Mouse (Mus musculus): Measurements from ENCODE around the gene Pfkfb3. TPM values are rescaled to one million over a fixed set of nuclear protein-coding genes. Genes with fewer than 3 reads are reported as not detected.
A peak's percentile ranks its signal among the peaks of the same experiment; 100 is the strongest.

The Pfkfb3 gene
- polyA plus RNA-seq, 1 experiment from 2014 or later = 17.9 TPM

DNA sequence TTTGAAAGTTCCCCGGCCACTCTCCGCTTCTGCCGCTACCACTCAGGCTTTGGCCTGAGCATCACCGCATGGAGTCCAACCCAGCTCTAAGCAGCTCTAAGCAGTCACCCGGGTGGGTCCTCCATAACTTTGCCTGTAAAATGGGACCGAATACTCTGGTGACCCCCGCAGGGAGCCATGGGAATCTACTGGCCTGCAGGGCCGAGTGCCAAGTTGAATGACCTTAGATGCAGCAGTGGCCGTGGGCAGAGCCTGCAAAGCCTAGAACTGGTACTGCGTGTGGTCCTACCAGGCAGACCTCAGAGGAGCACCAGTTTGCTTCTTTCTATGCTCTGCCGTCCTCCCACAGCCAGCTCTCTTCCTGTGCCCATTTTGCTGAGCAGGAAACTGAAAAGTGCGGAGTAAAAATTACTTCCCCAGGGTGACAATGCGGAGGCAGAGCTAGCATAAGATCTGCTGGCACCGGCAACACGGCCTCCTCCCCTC lies 868 bp downstream of the Pfkfb3 start:
- H3K36me3 ChIP-seq (ENCODE audit: control insufficient read depth, insufficient read depth, low read length) = no peaks in the 10 kb centered on the region
- WGBS = 6% methylated on average over 15 of the region's 15 CpGs
- peak overlapping the region; percentile 65 for H3K9ac ChIP-seq (ENCODE audit: low read length)
- H3K4me2 ChIP-seq (ENCODE audit: low read depth, low read length) = peak overlapping the region; percentile 97
- ATAC-seq (ENCODE audit: low read depth) = peak; percentile 39; the same call in 1 of the 2 replicates
- 0 out of 2 replicates have a peak, but pooled peaks cover 2% of the 10 kb centered on the region for H3K27me3 ChIP-seq (ENCODE audit: control insufficient read depth, insufficient read depth, low read depth, low read length)
- H3K9me3 ChIP-seq (ENCODE audit: control insufficient read depth, low read length) = no peaks in the 10 kb centered on the region
- peaks cover 9% of the 10 kb centered on the region for H3K4me1 ChIP-seq (replicated peaks; ENCODE audit: control insufficient read depth, insufficient read depth, low read length)
- no peak overlapping the region for H3K27ac ChIP-seq (ENCODE audit: low read length)
- peak overlapping the region; percentile 61 for H3K4me3 ChIP-seq (ENCODE audit: low read length)

DNA sequence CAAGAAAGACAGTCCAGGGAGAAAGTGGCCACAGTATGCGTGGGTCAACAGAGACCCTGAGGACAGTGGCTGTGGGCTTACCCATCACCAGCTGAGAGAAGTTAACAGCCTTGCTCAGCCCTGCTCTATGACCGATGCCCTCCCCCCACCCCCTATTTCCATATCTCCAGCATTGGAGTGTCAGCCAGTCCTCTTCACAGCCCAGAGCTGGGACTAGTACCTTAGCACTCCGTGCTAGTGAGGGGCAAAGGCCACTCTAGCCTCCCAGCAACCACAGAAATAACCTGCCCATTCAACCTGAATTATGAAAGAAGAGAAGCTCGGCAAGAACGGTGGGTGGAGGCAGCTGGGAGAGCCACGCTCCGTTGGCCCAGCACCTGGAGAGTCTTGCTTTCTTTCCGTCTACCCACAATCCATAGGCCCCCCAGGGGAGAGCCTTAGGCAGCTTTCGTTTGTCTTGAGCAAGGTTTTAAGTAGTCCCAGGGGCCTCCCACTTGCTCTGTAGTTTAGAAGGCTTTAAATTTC lies 1.5 kb downstream of the Pfkfb3 start:
- no peak overlapping the region for H3K27ac ChIP-seq (ENCODE audit: low read length)
- no peak for ATAC-seq (ENCODE audit: low read depth)
- peaks cover 9% of the 10 kb centered on the region for H3K4me1 ChIP-seq (replicated peaks; ENCODE audit: control insufficient read depth, insufficient read depth, low read length)
- H3K9me3 ChIP-seq (ENCODE audit: control insufficient read depth, low read length) = no peaks in the 10 kb centered on the region
- peak overlapping the region; percentile 97 for H3K4me2 ChIP-seq (ENCODE audit: low read depth, low read length)
- no peaks in the 10 kb centered on the region for H3K36me3 ChIP-seq (ENCODE audit: control insufficient read depth, insufficient read depth, low read length)
- H3K27me3 ChIP-seq (ENCODE audit: control insufficient read depth, insufficient read depth, low read depth, low read length) = 0 out of 2 replicates have a peak, but pooled peaks cover 2% of the 10 kb centered on the region
- H3K9ac ChIP-seq (ENCODE audit: low read length) = peak overlapping the region; percentile 65
- peak overlapping the region; percentile 61 for H3K4me3 ChIP-seq (ENCODE audit: low read length)
- WGBS = 13% methylated on average over 9 of the region's 9 CpGs

DNA sequence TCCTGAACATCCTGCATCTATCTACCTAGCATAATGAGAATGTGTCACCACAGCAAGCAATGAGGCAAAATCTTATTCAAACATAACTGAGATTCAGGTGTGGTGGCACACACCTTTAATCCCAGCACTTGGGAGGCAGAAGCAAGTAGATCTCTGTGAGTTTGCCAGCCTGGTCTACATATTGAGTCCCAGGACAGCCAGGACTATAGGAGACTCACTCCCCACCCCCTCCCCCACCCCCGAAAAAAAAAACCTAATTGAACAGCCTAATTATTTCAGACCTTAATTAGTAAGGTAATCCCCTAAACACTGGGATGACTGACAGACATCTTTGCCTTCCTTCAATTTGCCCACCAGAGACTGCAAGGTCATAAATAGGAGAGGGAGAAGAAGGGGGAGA lies 2.2 kb downstream of the Pfkfb3 start:
- H3K9me3 ChIP-seq (ENCODE audit: control insufficient read depth, low read length) = no peaks in the 10 kb centered on the region
- peaks cover 9% of the 10 kb centered on the region for H3K4me1 ChIP-seq (replicated peaks; ENCODE audit: control insufficient read depth, insufficient read depth, low read length)
- no peaks in the 10 kb centered on the region for H3K36me3 ChIP-seq (ENCODE audit: control insufficient read depth, insufficient read depth, low read length)
- 17% methylated on average over 1 of the region's 1 CpGs for whole genome bisulfite sequencing
- no peak overlapping the region for H3K27ac ChIP-seq (ENCODE audit: low read length)
- 0 out of 2 replicates have a peak, but pooled peaks cover 2% of the 10 kb centered on the region for H3K27me3 ChIP-seq (ENCODE audit: control insufficient read depth, insufficient read depth, low read depth, low read length)
- no peak overlapping the region for H3K9ac ChIP-seq (ENCODE audit: low read length)
- no peak for ATAC-seq (ENCODE audit: low read depth)
- H3K4me2 ChIP-seq (ENCODE audit: low read depth, low read length) = no peak overlapping the region
- no peak overlapping the region for H3K4me3 ChIP-seq (ENCODE audit: low read length)

DNA sequence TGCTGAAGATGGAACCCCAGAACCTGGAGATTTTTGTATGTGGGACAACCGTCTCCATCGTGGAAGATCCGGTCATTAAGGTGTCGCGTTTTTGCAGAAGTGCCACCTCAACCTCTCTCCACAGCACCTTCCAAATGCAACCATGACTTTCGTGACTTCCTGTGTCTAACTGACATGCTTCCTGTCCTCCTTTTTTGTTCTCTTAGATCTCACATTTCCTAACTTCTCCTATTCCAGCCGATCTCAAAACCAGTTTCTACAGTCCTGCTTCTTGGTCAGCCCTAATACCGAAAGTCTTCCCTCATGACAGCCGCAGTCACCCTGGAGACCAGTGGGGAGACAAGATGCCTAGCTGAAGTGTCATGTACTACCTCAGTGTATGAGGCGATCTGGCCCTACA lies 5.4 kb downstream of the Pfkfb3 start:
- Histone ChIP-seq H3K27me3 (ENCODE audit: control insufficient read depth, insufficient read depth, low read depth, low read length) (no peaks in the 10 kb centered on the region), H3K36me3 (ENCODE audit: control insufficient read depth, insufficient read depth, low read length) (no peaks in the 10 kb centered on the region), H3K27ac (ENCODE audit: low read length) (no peak overlapping the region), H3K4me3 (ENCODE audit: low read length) (no peak overlapping the region), H3K9ac (ENCODE audit: low read length) (no peak overlapping the region), H3K4me2 (ENCODE audit: low read depth, low read length) (no peak overlapping the region), H3K4me1 (replicated peaks; ENCODE audit: control insufficient read depth, insufficient read depth, low read length) (peaks cover 9% of the 10 kb centered on the region), H3K9me3 (ENCODE audit: control insufficient read depth, low read length) (no peaks in the 10 kb centered on the region)
- ATAC-seq (ENCODE audit: low read depth) = no peak
- WGBS = 81% methylated on average over 10 of the region's 10 CpGs

- no peaks in the 10 kb centered on the region for H3K9me3 ChIP-seq (ENCODE audit: control insufficient read depth, low read length)
- H3K4me1 ChIP-seq (replicated peaks; ENCODE audit: control insufficient read depth, insufficient read depth, low read length) = peaks cover 2% of the 10 kb centered on the region
- H3K4me2 ChIP-seq (ENCODE audit: low read depth, low read length) = no peak overlapping the region
- WGBS = 56% methylated on average over 2 of the region's 2 CpGs
- no peaks in the 10 kb centered on the region for H3K27me3 ChIP-seq (ENCODE audit: control insufficient read depth, insufficient read depth, low read depth, low read length)
- ATAC-seq (ENCODE audit: low read depth) = no peak
- H3K9ac ChIP-seq (ENCODE audit: low read length) = no peak overlapping the region
- H3K36me3 ChIP-seq (ENCODE audit: control insufficient read depth, insufficient read depth, low read length) = no peaks in the 10 kb centered on the region
- no peak overlapping the region for H3K27ac ChIP-seq (ENCODE audit: low read length)
- no peak overlapping the region for H3K4me3 ChIP-seq (ENCODE audit: low read length)
Observed at GRCm38 (mm10) chr2:11547609-11548008, 6.3 kb downstream of the Pfkfb3 start.

GRCm38 (mm10) chr2:11546091-11546490 lies 7.8 kb downstream of the Pfkfb3 start:
- Histone ChIP-seq H3K4me3 (ENCODE audit: low read length) (no peak overlapping the region), H3K4me2 (ENCODE audit: low read depth, low read length) (no peak overlapping the region), H3K27ac (ENCODE audit: low read length) (no peak overlapping the region), H3K9ac (ENCODE audit: low read length) (no peak overlapping the region), H3K9me3 (ENCODE audit: control insufficient read depth, low read length) (no peaks in the 10 kb centered on the region), H3K27me3 (ENCODE audit: control insufficient read depth, insufficient read depth, low read depth, low read length) (no peaks in the 10 kb centered on the region), H3K4me1 (replicated peaks; ENCODE audit: control insufficient read depth, insufficient read depth, low read length) (no peaks in the 10 kb centered on the region), H3K36me3 (ENCODE audit: control insufficient read depth, insufficient read depth, low read length) (no peaks in the 10 kb centered on the region)
- ATAC-seq (ENCODE audit: low read depth) = no peak
- WGBS = 56% methylated on average over 8 of the region's 8 CpGs

- Histone ChIP-seq H3K36me3 (ENCODE audit: control insufficient read depth, insufficient read depth, low read length) (no peaks in the 10 kb centered on the region), H3K9ac (ENCODE audit: low read length) (no peak overlapping the region), H3K27me3 (ENCODE audit: control insufficient read depth, insufficient read depth, low read depth, low read length) (no peaks in the 10 kb centered on the region), H3K4me1 (replicated peaks; ENCODE audit: control insufficient read depth, insufficient read depth, low read length) (no peaks in the 10 kb centered on the region), H3K9me3 (ENCODE audit: control insufficient read depth, low read length) (no peaks in the 10 kb centered on the region), H3K4me2 (ENCODE audit: low read depth, low read length) (no peak overlapping the region), H3K4me3 (ENCODE audit: low read length) (no peak overlapping the region), H3K27ac (ENCODE audit: low read length) (no peak overlapping the region)
- WGBS = 22% methylated on average over 1 of the region's 1 CpGs
- no peak for ATAC-seq (ENCODE audit: low read depth)
Observed at GRCm38 (mm10) chr2:11545380-11545779, 8.5 kb downstream of the Pfkfb3 start.

- Histone ChIP-seq H3K27me3 (ENCODE audit: control insufficient read depth, insufficient read depth, low read depth, low read length) (no peaks in the 10 kb centered on the region), H3K27ac (ENCODE audit: low read length) (no peak overlapping the region), H3K4me2 (ENCODE audit: low read depth, low read length) (no peak overlapping the region), H3K36me3 (ENCODE audit: control insufficient read depth, insufficient read depth, low read length) (no peaks in the 10 kb centered on the region), H3K4me3 (ENCODE audit: low read length) (no peak overlapping the region), H3K9ac (ENCODE audit: low read length) (no peak overlapping the region), H3K9me3 (ENCODE audit: control insufficient read depth, low read length) (no peaks in the 10 kb centered on the region), H3K4me1 (replicated peaks; ENCODE audit: control insufficient read depth, insufficient read depth, low read length) (no peaks in the 10 kb centered on the region)
- no peak for ATAC-seq (ENCODE audit: low read depth)
- WGBS = 66% methylated on average over 5 of the region's 5 CpGs
Observed at GRCm38 (mm10) chr2:11544342-11544741, 9.5 kb downstream of the Pfkfb3 start.

GRCm38 (mm10) chr2:11543158-11543557 lies 10.7 kb downstream of the Pfkfb3 start:
- Histone ChIP-seq H3K36me3 (ENCODE audit: control insufficient read depth, insufficient read depth, low read length) (no peaks in the 10 kb centered on the region), H3K4me3 (ENCODE audit: low read length) (no peak overlapping the region), H3K4me2 (ENCODE audit: low read depth, low read length) (no peak overlapping the region), H3K4me1 (replicated peaks; ENCODE audit: control insufficient read depth, insufficient read depth, low read length) (no peaks in the 10 kb centered on the region), H3K27me3 (ENCODE audit: control insufficient read depth, insufficient read depth, low read depth, low read length) (no peaks in the 10 kb centered on the region), H3K27ac (ENCODE audit: low read length) (no peak overlapping the region), H3K9me3 (ENCODE audit: control insufficient read depth, low read length) (no peaks in the 10 kb centered on the region), H3K9ac (ENCODE audit: low read length) (no peak overlapping the region)
- 69% methylated on average over 7 of the region's 7 CpGs for WGBS
- ATAC-seq (ENCODE audit: low read depth) = no peak

- Histone ChIP-seq H3K9me3 (ENCODE audit: control insufficient read depth, low read length) (no peaks in the 10 kb centered on the region), H3K36me3 (ENCODE audit: control insufficient read depth, insufficient read depth, low read length) (no peaks in the 10 kb centered on the region), H3K9ac (ENCODE audit: low read length) (no peak overlapping the region), H3K4me1 (replicated peaks; ENCODE audit: control insufficient read depth, insufficient read depth, low read length) (no peaks in the 10 kb centered on the region), H3K4me3 (ENCODE audit: low read length) (no peak overlapping the region), H3K4me2 (ENCODE audit: low read depth, low read length) (no peak overlapping the region), H3K27ac (ENCODE audit: low read length) (no peak overlapping the region), H3K27me3 (ENCODE audit: control insufficient read depth, insufficient read depth, low read depth, low read length) (no peaks in the 10 kb centered on the region)
- ATAC-seq (ENCODE audit: low read depth) = peak; percentile 78
- WGBS = 71% methylated on average over 1 of the region's 1 CpGs
Observed at GRCm38 (mm10) chr2:11542640-11543039, 11.2 kb downstream of the Pfkfb3 start.

All from lung, embryonic 16.5 days (tissue).